Mouse (Mus musculus) right cerebral cortex, postnatal 10 days (tissue): Measurements from ENCODE around the gene Kdm4c.
"Not testable (repeated sequence)": the region's sequence is repeated elsewhere in the genome, so short reads cannot be mapped to it uniquely, and the experiment has no call there.

ENCODE experiments used
- DNase-seq, 2 experiments: peaks; one replicate each; pipeline ENCODE4 v3.0.0; 2021; ENCODE audit warnings: low spot score in 2 of 2

The Kdm4c gene

GRCm38 (mm10) chr4:74312858-74313257 is 70.6 kb downstream of the Kdm4c start:
- DNase-seq: no peak

- DNase-seq: no peak
These were observed 73.1 kb downstream of the Kdm4c start for GRCm38 (mm10) chr4:74315388-74315787.

GRCm38 (mm10) chr4:74319313-74319712 is 77.0 kb downstream of the Kdm4c start:
- no peak for DNase-seq

GRCm38 (mm10) chr4:74357479-74357878 is 115.2 kb downstream of the Kdm4c start:
- DNase-seq: no peak

- DNase-seq: no peak
These were observed 118.0 kb downstream of the Kdm4c start for GRCm38 (mm10) chr4:74360274-74360673.

- DNase-seq: no peak
These were observed 144.3 kb downstream of the Kdm4c start for GRCm38 (mm10) chr4:74386583-74386982.

- DNase-seq: no peak
These were observed 150.9 kb downstream of the Kdm4c start for GRCm38 (mm10) chr4:74393162-74393561.

- DNase-seq: no peak
These were observed 154.3 kb downstream of the Kdm4c start for GRCm38 (mm10) chr4:74396562-74396961.

GRCm38 (mm10) chr4:74401617-74402313 is 159.5 kb downstream of the Kdm4c start:
- DNase-seq: not testable (repeated sequence)

GRCm38 (mm10) chr4:74408731-74409130 is 166.4 kb downstream of the Kdm4c start:
- DNase-seq: no peak

GRCm38 (mm10) chr4:74419794-74420193 is 177.5 kb downstream of the Kdm4c start:
- DNase-seq: no peak
